Mouse (Mus musculus): ENCODE measurements around the gene Ube2h.
A peak's percentile ranks its signal among the peaks of the same experiment; 100 is the strongest.
"Not testable (repeated sequence)": the region's sequence is repeated elsewhere in the genome, so short reads cannot be mapped to it uniquely, and the experiment has no call there.

Gene Ube2h

DNA sequence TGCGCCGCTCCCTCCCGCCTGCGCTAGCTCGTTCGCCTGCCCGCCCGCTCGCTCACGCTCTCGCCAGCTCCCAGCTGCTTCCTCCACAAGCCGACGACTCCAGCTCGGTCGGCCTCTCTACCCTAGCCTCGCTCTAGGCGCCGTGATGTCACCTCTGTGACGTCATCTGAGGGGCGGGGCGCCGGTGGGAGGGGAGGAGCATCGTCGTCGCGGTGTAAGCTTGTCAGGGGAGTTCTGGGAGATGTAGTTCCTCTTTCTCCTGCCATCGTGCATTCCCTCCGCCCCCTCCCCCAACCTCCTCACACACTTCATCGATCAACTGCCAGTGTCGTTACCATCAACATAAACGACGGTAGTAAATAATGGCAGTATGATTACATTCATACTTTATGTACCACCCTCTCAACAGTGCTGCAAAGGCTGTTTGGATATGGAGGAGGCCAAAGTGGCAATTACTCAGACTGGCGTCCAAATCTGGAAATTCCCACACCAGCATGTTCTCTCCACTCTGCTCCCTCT lies at the start of gene Ube2h:
Gene Ube2h, minus strand, starts transcription at position 141 of the 519 bp plus-strand sequence.
- peak; percentile 98 for DNase-seq

GRCm38 (mm10) chr6:30353661-30354060 lies 49.3 kb upstream of the Ube2h start:
- no peak for DNase-seq

- DNase-seq = no peak
Observed at GRCm38 (mm10) chr6:30352762-30353161, 48.4 kb upstream of the Ube2h start.

DNA sequence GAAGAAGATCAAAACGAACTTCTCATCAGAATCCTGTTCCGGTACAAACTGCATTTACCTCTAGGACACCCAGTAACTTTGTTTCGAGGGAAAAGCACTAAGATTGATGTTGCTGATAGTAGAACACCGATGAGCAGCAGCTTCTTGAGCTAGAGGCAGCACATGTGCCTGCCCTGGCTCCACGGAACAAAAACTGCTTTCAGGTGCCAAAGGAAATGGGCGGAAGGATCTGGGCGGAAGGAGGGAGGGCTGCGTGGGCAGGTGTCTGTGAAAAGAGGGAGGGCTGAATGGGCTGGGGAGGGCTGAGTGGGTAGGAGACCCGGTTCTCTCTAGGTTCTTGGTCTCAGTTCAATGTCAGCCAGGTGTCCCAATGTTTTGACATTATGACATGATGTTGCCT lies 47.0 kb upstream of the Ube2h start:
- DNase-seq = no peak

DNA sequence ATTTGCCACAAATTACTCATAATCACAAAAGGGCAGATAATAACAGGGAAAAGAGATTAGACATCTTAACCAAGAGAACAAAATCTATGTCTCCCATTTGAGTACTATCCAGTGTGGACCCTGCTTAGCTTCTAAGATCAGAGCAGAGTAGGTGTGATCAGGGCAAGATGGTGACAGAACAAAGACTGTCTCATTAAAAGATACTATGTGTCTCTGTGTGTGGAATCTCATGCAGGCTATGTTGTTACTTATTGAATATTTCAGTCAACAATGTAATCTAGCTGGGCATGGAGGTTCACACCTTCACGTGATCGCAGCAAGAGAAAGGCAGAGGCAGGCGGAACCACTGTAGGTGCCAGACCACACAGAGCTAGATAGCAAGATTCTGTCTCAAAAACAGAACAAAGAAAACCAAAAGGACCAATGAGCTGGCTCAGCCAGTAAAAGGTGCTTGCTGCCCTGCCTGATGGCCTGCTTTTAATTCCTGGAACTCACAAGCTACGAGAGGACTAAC lies 43.0 kb upstream of the Ube2h start:
- DNase-seq = no peak

GRCm38 (mm10) chr6:30346737-30347136 lies 42.4 kb upstream of the Ube2h start:
- no peak for DNase-seq

DNA sequence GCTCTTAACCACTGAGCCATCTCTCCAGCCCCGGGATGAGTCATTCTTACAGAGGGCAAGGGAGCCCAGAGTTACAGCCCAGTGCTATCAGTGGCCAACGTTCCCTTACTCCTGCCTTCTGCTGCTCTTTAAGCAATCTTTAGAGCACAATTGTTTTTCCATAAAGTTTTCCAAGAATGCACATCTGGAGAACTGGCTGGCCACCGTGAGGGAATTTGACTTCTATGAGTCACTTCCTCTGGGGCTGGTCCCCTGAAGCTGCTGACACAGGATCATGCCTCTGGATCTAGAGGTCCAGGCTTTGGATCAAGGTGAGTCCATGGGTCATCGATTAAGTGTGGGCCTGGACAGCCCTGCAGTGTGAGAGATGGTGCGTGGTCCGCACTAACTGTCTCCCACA lies 39.7 kb upstream of the Ube2h start:
- DNase-seq = no peak

DNA sequence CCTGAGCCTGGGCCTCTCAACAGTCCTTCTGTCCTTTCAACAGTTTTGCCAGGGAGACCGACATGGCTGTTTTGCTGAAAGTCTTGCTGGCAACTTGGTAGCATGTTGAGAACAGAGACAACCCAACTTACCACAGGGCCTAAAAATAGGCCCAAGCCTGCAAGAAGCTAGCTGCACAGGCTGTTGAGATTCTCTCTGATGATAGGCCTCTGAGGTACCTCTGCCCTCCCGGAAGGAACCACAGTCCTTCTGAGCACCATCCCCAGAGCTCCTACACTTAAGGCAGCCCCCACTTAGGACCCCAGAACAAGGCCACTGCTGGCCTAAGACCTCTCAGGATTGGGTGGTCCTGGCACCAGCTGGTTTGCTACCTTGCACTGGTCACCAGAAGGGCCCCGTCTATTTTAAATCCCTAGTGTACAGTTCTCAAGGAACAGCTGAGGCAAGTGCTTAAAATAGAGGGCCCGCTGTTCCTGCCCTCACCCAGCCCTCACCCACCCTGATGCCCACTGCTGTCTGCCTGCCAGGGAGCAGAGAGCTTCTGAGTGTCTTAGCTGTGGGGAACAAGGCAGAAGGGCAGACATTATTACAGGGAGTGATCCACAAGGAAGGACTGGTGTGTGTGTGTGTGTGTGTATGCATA lies 36.0 kb upstream of the Ube2h start:
- DNase-seq = no peak

GRCm38 (mm10) chr6:30336912-30337311 lies 32.6 kb upstream of the Ube2h start:
- peak; percentile 80 for DNase-seq

GRCm38 (mm10) chr6:30332262-30332661 lies 27.9 kb upstream of the Ube2h start:
- DNase-seq = no peak

DNA sequence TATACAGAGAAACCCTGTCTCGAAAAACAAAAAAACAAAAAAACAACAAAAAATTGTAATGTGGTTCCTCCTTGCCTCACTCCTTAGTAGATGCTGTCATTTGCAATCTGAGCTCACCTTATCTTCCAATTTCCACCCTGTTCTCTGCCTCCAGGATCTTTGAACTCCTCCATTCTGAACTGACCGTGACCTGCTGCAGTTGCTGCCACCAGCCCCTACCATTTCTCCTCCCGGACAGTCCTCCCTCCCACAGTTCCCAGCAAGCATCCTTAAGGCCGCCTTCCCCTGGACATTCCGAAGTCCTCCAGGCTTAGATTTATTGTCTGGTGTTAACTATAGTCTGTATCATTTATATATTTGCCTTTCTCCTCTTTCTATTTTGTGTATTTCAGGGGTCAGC lies 26.4 kb upstream of the Ube2h start:
- no peak for DNase-seq

GRCm38 (mm10) chr6:30325932-30326501 lies 21.7 kb upstream of the Ube2h start:
- DNase-seq = no peak

GRCm38 (mm10) chr6:30321002-30321401 lies 16.7 kb upstream of the Ube2h start:
- DNase-seq = no peak

GRCm38 (mm10) chr6:30319216-30319615 lies 14.9 kb upstream of the Ube2h start:
- peak; percentile 24 for DNase-seq

- DNase-seq = no peak
Observed at GRCm38 (mm10) chr6:30312006-30312405, 7.7 kb upstream of the Ube2h start.

GRCm38 (mm10) chr6:30308751-30309150 lies 4.4 kb upstream of the Ube2h start:
- DNase-seq = no peak

DNA sequence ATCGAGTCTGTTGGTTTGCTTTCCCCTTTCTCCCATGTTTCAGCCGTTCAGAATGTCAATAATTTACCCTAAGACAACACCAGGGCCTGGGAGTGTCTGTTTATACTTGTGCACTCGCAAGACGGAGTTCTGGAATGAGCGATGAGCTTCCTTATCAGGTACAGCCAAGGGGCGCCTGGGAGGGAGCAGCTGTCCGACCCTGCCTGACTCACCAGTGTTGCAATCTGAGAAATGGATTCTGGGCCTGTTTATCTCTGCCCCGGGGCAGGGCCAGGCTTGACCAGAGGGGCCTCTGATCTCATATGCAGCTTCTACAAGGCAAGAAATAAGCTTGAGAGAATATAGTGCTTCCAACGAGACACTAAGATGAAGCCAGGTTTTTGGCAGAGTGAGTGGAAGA lies 3.4 kb upstream of the Ube2h start:
- peak; percentile 31 for DNase-seq

- DNase-seq = not testable (repeated sequence)
Observed at GRCm38 (mm10) chr6:30303771-30304398, 454 bp downstream of the Ube2h start.

GRCm38 (mm10) chr6:30302781-30303631 lies 1.3 kb downstream of the Ube2h start:
- DNase-seq = peak; percentile 23

GRCm38 (mm10) chr6:30302156-30302555 lies 2.2 kb downstream of the Ube2h start:
- no peak for DNase-seq

GRCm38 (mm10) chr6:30300901-30301300 lies 3.4 kb downstream of the Ube2h start:
- DNase-seq = peak; percentile 32

- DNase-seq = peak; percentile 94
Observed at GRCm38 (mm10) chr6:30300372-30300771, 4.0 kb downstream of the Ube2h start.

DNA sequence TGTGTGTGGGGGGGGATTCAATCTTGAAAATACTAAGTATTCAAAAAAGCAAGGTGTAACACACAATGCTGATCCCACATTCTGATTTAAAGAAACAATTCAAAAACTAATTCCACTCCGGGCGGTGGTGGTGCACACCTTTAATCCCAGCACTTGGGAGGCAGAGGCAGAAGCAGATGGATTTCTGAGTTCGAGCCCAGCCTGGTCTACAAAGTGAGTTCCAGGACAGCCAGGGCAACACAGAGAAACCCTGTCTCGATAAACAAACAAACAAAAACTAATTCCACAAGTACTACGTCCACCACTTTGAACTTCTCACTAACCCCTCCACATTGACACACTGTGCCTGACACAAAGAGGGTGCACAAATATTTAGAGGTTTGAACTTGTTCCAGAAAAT lies 4.7 kb downstream of the Ube2h start:
- no peak for DNase-seq

Measured in kidney, adult 11 months (tissue).